Mouse (Mus musculus) G1E (cell line): ENCODE data around the gene Spats2.

Experiments
- CTCF ChIP-seq: IDR thresholded peaks from 2 replicates; pipeline ENCODE4 v1.5.1; 2012; ENCODE audit warnings: low read depth, low read length, inconsistent platforms, mixed read lengths
- GATA1 ChIP-seq: IDR thresholded peaks from 2 replicates; pipeline ENCODE4 v1.6.1; 2012; ENCODE audit warnings: borderline replicate concordance, low read length, inconsistent platforms, mixed read lengths
- GATA2 ChIP-seq: IDR thresholded peaks from 2 replicates; pipeline ENCODE4 v1.6.1; 2012; ENCODE audit warnings: low read depth, low read length, inconsistent platforms, borderline replicate concordance
- POLR2AphosphoS5 ChIP-seq: IDR thresholded peaks from 2 replicates; pipeline ENCODE4 v1.6.1; 2012; ENCODE audit warnings: low read depth, low read length, inconsistent platforms; ENCODE audit not compliant: insufficient replicate concordance
- TAL1 ChIP-seq: conservative IDR thresholded peaks from 2 replicates; pipeline ENCODE4 v1.6.1; 2012; ENCODE audit warnings: low read depth, low read length, inconsistent platforms, mixed read lengths

DNA sequence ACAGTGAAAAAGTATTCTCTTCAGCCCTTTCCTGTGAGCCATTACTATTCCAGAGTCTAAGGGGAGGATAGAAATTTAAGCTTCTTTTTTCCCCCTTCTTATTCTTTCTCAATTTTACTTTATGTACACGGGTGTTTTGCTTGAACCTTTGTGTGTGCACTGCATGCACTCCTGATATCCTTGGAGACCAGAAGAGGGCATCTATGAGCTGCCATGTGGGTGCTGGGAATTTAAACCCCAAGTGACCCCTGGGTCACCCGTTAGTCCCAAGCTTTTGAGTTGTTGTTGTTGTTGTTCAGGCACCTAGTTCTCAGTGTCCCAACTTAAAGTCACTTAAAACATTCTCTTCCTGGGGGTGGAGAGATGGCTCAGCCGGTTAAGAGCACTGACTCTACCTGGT lies 25.7 kb upstream of the Spats2 start:
- no peak for TF ChIP-seq CTCF
- no peak for TF ChIP-seq POLR2AphosphoS5
- no peak for TF ChIP-seq TAL1
- TF ChIP-seq GATA1: no peak
- no peak for TF ChIP-seq GATA2
